Mouse (Mus musculus) ES-CJ7 (cell line): ENCODE data around the gene Pam.

ENCODE experiments used
- DNase-seq: peaks from one replicate; pipeline ENCODE4 v3.0.0; 2011; ENCODE audit warnings: low read depth, low spot score

The Pam gene

GRCm38 (mm10) chr1:97769294-97769903 lies 326.0 kb downstream of the Pam start:
- peak; percentile 64 for DNase-seq

- no peak for DNase-seq
Measured at GRCm38 (mm10) chr1:97768906-97769293, 326.5 kb downstream of the Pam start.

GRCm38 (mm10) chr1:97768089-97768488 lies 327.4 kb downstream of the Pam start:
- DNase-seq: no peak

- DNase-seq: peak; percentile 41
Measured at GRCm38 (mm10) chr1:97765712-97766111, 329.7 kb downstream of the Pam start.

GRCm38 (mm10) chr1:97761477-97761876 lies 334.0 kb downstream of the Pam start:
- no peak for DNase-seq

GRCm38 (mm10) chr1:97760598-97760997 lies 334.8 kb downstream of the Pam start:
- DNase-seq: peak; percentile 42

GRCm38 (mm10) chr1:97759841-97760240 lies 335.6 kb downstream of the Pam start:
- no peak for DNase-seq

- no peak for DNase-seq
Measured at GRCm38 (mm10) chr1:97754392-97754791, 341.1 kb downstream of the Pam start.

- DNase-seq: no peak
Measured at GRCm38 (mm10) chr1:97753216-97753615, 342.2 kb downstream of the Pam start.

GRCm38 (mm10) chr1:97748163-97748562 lies 347.3 kb downstream of the Pam start:
- DNase-seq: no peak

GRCm38 (mm10) chr1:97746261-97746660 lies 349.2 kb downstream of the Pam start:
- DNase-seq: no peak

GRCm38 (mm10) chr1:97745712-97746111 lies 349.7 kb downstream of the Pam start:
- no peak for DNase-seq
